Mouse (Mus musculus): Measurements from ENCODE around the gene Mrps2.

GRCm38 (mm10) chr2:28483861-28484260 lies 16.0 kb downstream of the Mrps2 start:
- TF ChIP-seq HCFC1 (IDR thresholded peaks at IDR 0.05; ENCODE audit: borderline replicate concordance, insufficient read depth, low read length) (no peak), ZNF384 (IDR thresholded peaks at IDR 0.05; ENCODE audit: low read depth, low read length) (no peak)

Measured in ES-E14 (cell line).